Comparison of ENCODE assay signal across 27 mouse cellular contexts in the genomic region with DNA sequence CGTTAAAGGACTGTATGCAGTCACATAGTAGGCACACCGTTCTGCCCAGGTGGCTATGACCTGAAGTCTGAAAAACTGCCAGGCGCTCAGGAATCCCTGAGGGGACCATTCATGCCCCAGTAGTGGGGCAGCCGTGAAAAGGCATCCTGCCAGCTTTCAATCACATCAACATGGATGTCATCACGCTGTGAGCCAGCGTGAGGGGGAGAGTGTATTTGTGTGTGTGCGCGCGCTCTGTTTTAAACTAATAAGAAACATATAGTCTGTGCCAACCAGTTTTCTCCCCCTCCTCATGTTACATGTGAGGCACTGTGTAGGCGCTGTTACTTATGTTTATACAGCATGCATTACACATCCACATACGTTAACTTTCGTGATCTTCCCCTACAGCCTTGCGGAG. TPM values are rescaled to one million over a fixed set of nuclear protein-coding genes. Genes with fewer than 3 reads are reported as not detected.
A peak's percentile ranks its signal among the peaks of the same experiment; 100 is the strongest.
DNase-seq lines count a peak whose midpoint lies in the region; ATAC-seq lines count a peak whose summit lies in the region.
"Had no signal": no experiment of that assay in that cellular context is flagged by ENCODE, and none has a peak within 500 bp of the region (broad histone marks: within the 10 kb centered on the region; RNA-seq: fewer than 3 reads in every experiment).

No protein-coding gene starts in this region.

- H3K4me2 ChIP-seq in midbrain, embryonic 14.5 days (ENCODE audit: low read length) = no peak overlapping the region
- H3K4me2 ChIP-seq in embryonic facial prominence, embryonic 11.5 days (ENCODE audit: low read depth, low read length) = no peak overlapping the region
- no peak overlapping the region for H3K4me2 ChIP-seq in forebrain, embryonic 11.5 days (ENCODE audit: low read depth, low read length, severe bottlenecking)
- H3K4me2 ChIP-seq in neural tube, embryonic 15.5 days = no peak overlapping the region
- H3K4me2 ChIP-seq: embryonic facial prominence, embryonic 15.5 days; intestine, embryonic 15.5 days; limb, embryonic 13.5 days; liver, embryonic 12.5 days had no signal

- H3K36me3 ChIP-seq in midbrain, embryonic 10.5 days = peaks cover 51% of the 10 kb centered on the region
- no peaks in the 10 kb centered on the region for H3K36me3 ChIP-seq in midbrain, embryonic 14.5 days (ENCODE audit: control insufficient read depth, insufficient read depth, low read length)
- H3K36me3 ChIP-seq in embryonic facial prominence, embryonic 11.5 days (replicated peaks; ENCODE audit: control insufficient read depth, insufficient read depth, low read depth, low read length) = no peaks in the 10 kb centered on the region
- H3K36me3 ChIP-seq in forebrain, embryonic 11.5 days (ENCODE audit: control insufficient read depth, insufficient read depth, low read length) = no peaks in the 10 kb centered on the region
- no peaks in the 10 kb centered on the region for H3K36me3 ChIP-seq in neural tube, embryonic 15.5 days
- H3K36me3 ChIP-seq: embryonic facial prominence, embryonic 15.5 days; G1E; intestine, embryonic 15.5 days; limb, embryonic 13.5 days; liver, embryonic 12.5 days had no signal

- 0 out of 2 replicates have a peak overlapping the region, but pooled peaks have one; percentile 42 for H3K27ac ChIP-seq in midbrain, embryonic 10.5 days (replicated peaks)
- H3K27ac ChIP-seq in midbrain, embryonic 14.5 days (replicated peaks; ENCODE audit: low read depth, low read length) = no peak overlapping the region
- H3K27ac ChIP-seq in embryonic facial prominence, embryonic 11.5 days (replicated peaks; ENCODE audit: low read depth, low read length) = no peak overlapping the region
- H3K27ac ChIP-seq in forebrain, embryonic 11.5 days (ENCODE audit: low read depth, low read length) = no peak overlapping the region
- 0 out of 2 replicates have a peak overlapping the region, but pooled peaks have one; percentile 41 for H3K27ac ChIP-seq in neural tube, embryonic 15.5 days (replicated peaks)
- H3K27ac ChIP-seq: embryonic facial prominence, embryonic 15.5 days; heart, adult 2 months; intestine, embryonic 15.5 days; layer of hippocampus, adult 2 months; limb, embryonic 13.5 days; liver, embryonic 12.5 days; stomach, postnatal 0 days had no signal

- ATAC-seq in midbrain, embryonic 14.5 days (ENCODE audit: low FRiP score, low TSS enrichment) = no peak
- ATAC-seq in embryonic facial prominence, embryonic 11.5 days (replicated peaks; ENCODE audit: insufficient number of reproducible peaks, low FRiP score, low TSS enrichment, low read depth) = no peak
- no peak for ATAC-seq in forebrain, embryonic 11.5 days (replicated peaks; ENCODE audit: low FRiP score)
- no peak for ATAC-seq in neural tube, embryonic 15.5 days (ENCODE audit: low FRiP score)
- ATAC-seq: hindbrain, embryonic 16.5 days; intestine, embryonic 15.5 days; liver, embryonic 12.5 days; midbrain, embryonic 16.5 days; Patski had no signal

- H3K27me3 ChIP-seq in midbrain, embryonic 10.5 days (ENCODE audit: low read depth, poor library complexity, severe bottlenecking) = no peaks in the 10 kb centered on the region
- no peaks in the 10 kb centered on the region for H3K27me3 ChIP-seq in midbrain, embryonic 14.5 days (ENCODE audit: control insufficient read depth, insufficient read depth, low read length)
- no peaks in the 10 kb centered on the region for H3K27me3 ChIP-seq in embryonic facial prominence, embryonic 11.5 days (ENCODE audit: control insufficient read depth, insufficient read depth, low read length)
- no peaks in the 10 kb centered on the region for H3K27me3 ChIP-seq in forebrain, embryonic 11.5 days (ENCODE audit: control insufficient read depth, insufficient read depth, low read length)
- H3K27me3 ChIP-seq in neural tube, embryonic 15.5 days (replicated peaks) = no peaks in the 10 kb centered on the region
- H3K27me3 ChIP-seq: intestine, embryonic 15.5 days had no signal

- H3K9me3 ChIP-seq in midbrain, embryonic 10.5 days (replicated peaks) = no peaks in the 10 kb centered on the region
- no peaks in the 10 kb centered on the region for H3K9me3 ChIP-seq in midbrain, embryonic 14.5 days (ENCODE audit: control insufficient read depth, low read length)
- no peaks in the 10 kb centered on the region for H3K9me3 ChIP-seq in embryonic facial prominence, embryonic 11.5 days (replicated peaks; ENCODE audit: control insufficient read depth, low read length)
- H3K9me3 ChIP-seq in forebrain, embryonic 11.5 days (ENCODE audit: control insufficient read depth, low read length) = no peaks in the 10 kb centered on the region
- no peaks in the 10 kb centered on the region for H3K9me3 ChIP-seq in neural tube, embryonic 15.5 days (replicated peaks)
- H3K9me3 ChIP-seq: embryonic facial prominence, embryonic 15.5 days; G1E; intestine, embryonic 15.5 days; limb, embryonic 13.5 days; liver, embryonic 12.5 days had no signal

- no peak overlapping the region for H3K4me3 ChIP-seq in midbrain, embryonic 10.5 days
- no peak overlapping the region for H3K4me3 ChIP-seq in midbrain, embryonic 14.5 days (replicated peaks; ENCODE audit: low read depth, low read length)
- H3K4me3 ChIP-seq in embryonic facial prominence, embryonic 11.5 days (ENCODE audit: low read depth, low read length) = no peak overlapping the region
- H3K4me3 ChIP-seq in forebrain, embryonic 11.5 days (ENCODE audit: low read depth, low read length) = no peak overlapping the region
- no peak overlapping the region for H3K4me3 ChIP-seq in neural tube, embryonic 15.5 days (replicated peaks)
- H3K4me3 ChIP-seq: embryonic facial prominence, embryonic 15.5 days; heart, adult 2 months; intestine, embryonic 15.5 days; layer of hippocampus, adult 2 months; limb, embryonic 13.5 days; liver, embryonic 12.5 days had no signal

- no peak for DNase-seq in midbrain, embryonic 10.5 days (ENCODE audit: low spot score)
- no peak for DNase-seq in midbrain, embryonic 14.5 days
- peak; percentile 46 for DNase-seq in embryonic facial prominence, embryonic 11.5 days (ENCODE audit: low spot score)
- peak; percentile 48 for DNase-seq in forebrain, embryonic 11.5 days (ENCODE audit: low spot score)
- DNase-seq in adrenal gland, postnatal 10 days = no peak
- no peak for DNase-seq in left cerebral cortex, adult 9 months (ENCODE audit: low spot score in 2 of 2)
- DNase-seq: B cell, adult 2 months; cerebellum, adult 11-12 months; gastrocnemius, postnatal 25 days; kidney, adult 9 months; kidney, postnatal 25 days; layer of hippocampus, postnatal 36 days; lung, adult 18-20 months; lung, postnatal 10 days; thymus, adult 2 months had no signal

- WGBS in midbrain, embryonic 10.5 days = 91% methylated on average over 13 of the region's 13 CpGs
- 78% methylated on average over 13 of the region's 13 CpGs for WGBS in midbrain, embryonic 14.5 days
- 64% methylated on average over 13 of the region's 13 CpGs for WGBS in embryonic facial prominence, embryonic 11.5 days
- 79% methylated on average over 13 of the region's 13 CpGs for WGBS in forebrain, embryonic 11.5 days
- WGBS in neural tube, embryonic 15.5 days = 56% methylated on average over 13 of the region's 13 CpGs

- no peak overlapping the region for H3K9ac ChIP-seq in midbrain, embryonic 14.5 days (replicated peaks; ENCODE audit: low read length)
- no peak overlapping the region for H3K9ac ChIP-seq in embryonic facial prominence, embryonic 11.5 days (replicated peaks; ENCODE audit: low read length)
- H3K9ac ChIP-seq in forebrain, embryonic 11.5 days (ENCODE audit: low read length) = no peak overlapping the region
- H3K9ac ChIP-seq in neural tube, embryonic 15.5 days (replicated peaks) = no peak overlapping the region
- H3K9ac ChIP-seq: embryonic facial prominence, embryonic 15.5 days; intestine, embryonic 15.5 days; limb, embryonic 13.5 days; liver, embryonic 12.5 days had no signal

- H3K4me1 ChIP-seq in midbrain, embryonic 10.5 days = peaks cover 57% of the 10 kb centered on the region
- H3K4me1 ChIP-seq in midbrain, embryonic 14.5 days (ENCODE audit: control insufficient read depth, insufficient read depth, low read length) = peaks cover 19% of the 10 kb centered on the region
- H3K4me1 ChIP-seq in embryonic facial prominence, embryonic 11.5 days (ENCODE audit: control insufficient read depth, insufficient read depth, low read length) = peaks cover 4% of the 10 kb centered on the region; the same call in 1 of the 2 replicates
- peaks cover 18% of the 10 kb centered on the region for H3K4me1 ChIP-seq in forebrain, embryonic 11.5 days (replicated peaks; ENCODE audit: control insufficient read depth, insufficient read depth, low read length)
- H3K4me1 ChIP-seq in neural tube, embryonic 15.5 days = peaks cover 52% of the 10 kb centered on the region

RNA-seq across cellular contexts. Expression of gene Pknox2, which starts 10.9 kb away (rescaled TPM):
- polyA plus RNA-seq in midbrain, embryonic 10.5 days (2016; fragmentation: Nextera tagmentation; extraction: Ambion mirVana) = 41.5 and 45.0 TPM in 2 replicates
- polyA plus RNA-seq in midbrain, embryonic 14.5 days (2014; fragmentation: Nextera tagmentation; extraction: Ambion mirVana) = 18.4 and 19.6 TPM in 2 replicates
- polyA plus RNA-seq in embryonic facial prominence, embryonic 11.5 days (2014; fragmentation: Nextera tagmentation; extraction: Ambion mirVana) = 13.2 and 14.9 TPM in 2 replicates
- polyA plus RNA-seq in forebrain, embryonic 11.5 days (2014; fragmentation: Nextera tagmentation; extraction: Ambion mirVana) = 21.0 and 23.7 TPM in 2 replicates
- 46.1 and 52.3 TPM in 2 replicates for polyA plus RNA-seq in neural tube, embryonic 15.5 days (2015; fragmentation: Nextera tagmentation; extraction: Ambion mirVana)
- total RNA-seq in adrenal gland, postnatal 10 days (2021) = 1 to 10 TPM; 3.3 to 6.3 TPM
- polyA plus RNA-seq: G1E had no signal

Comparison
In these comparisons a context has a peak if more than half of its experiments do, and no peak if none do; other contexts are left out.
1. H3K27ac ChIP-seq: peak in midbrain, embryonic 10.5 days (single experiment) and neural tube, embryonic 15.5 days (single experiment); none in midbrain, embryonic 14.5 days (single experiment), embryonic facial prominence, embryonic 11.5 days (single experiment) and forebrain, embryonic 11.5 days (single experiment).
2. DNase-seq: peak in embryonic facial prominence, embryonic 11.5 days (single experiment) and forebrain, embryonic 11.5 days (single experiment); none in midbrain, embryonic 10.5 days (single experiment), midbrain, embryonic 14.5 days (single experiment), adrenal gland, postnatal 10 days (single experiment) and left cerebral cortex, adult 9 months (0 of 2).